Mouse (Mus musculus) liver, adult 2 months (tissue): Measurements from ENCODE around the gene Nol10. TPM values are rescaled to one million over a fixed set of nuclear protein-coding genes. Genes with fewer than 3 reads are reported as not detected.

ENCODE experiments used
- DNase-seq: peaks from one replicate; pipeline ENCODE4 v3.0.0-alpha.2; 2011; ENCODE audit warnings: low read depth, low spot score; ENCODE audit errors: extremely low read depth
- H3K27ac ChIP-seq: fragments of 200-500 bp; replicated peaks from 2 replicates; pipeline ENCODE4 v1.5.1; 2012; ENCODE audit warnings: low read depth, mild to moderate bottlenecking, control low read depth, inconsistent platforms, low read length; ENCODE audit not compliant: insufficient read depth
- H3K27me3 ChIP-seq: fragments of 200-500 bp; 2 replicates; pipeline ENCODE4 v1.6.1; 2012; ENCODE audit warnings: mild to moderate bottlenecking, moderate library complexity, low read length, inconsistent platforms; ENCODE audit not compliant: control insufficient read depth, insufficient read depth
- H3K36me3 ChIP-seq: fragments of 200-500 bp; 2 replicates; pipeline ENCODE4 v1.6.1; 2012; ENCODE audit warnings: low read length, inconsistent platforms; ENCODE audit not compliant: control insufficient read depth, insufficient read depth
- H3K4me1 ChIP-seq: fragments of 200-500 bp; 2 replicates; pipeline ENCODE4 v1.6.1; 2011; ENCODE audit warnings: low read length; ENCODE audit not compliant: control insufficient read depth, insufficient read depth
- H3K4me3 ChIP-seq: fragments of 200-500 bp; 2 replicates; pipeline ENCODE4 v1.5.1; 2011; ENCODE audit warnings: low read depth, mild to moderate bottlenecking, control low read depth, low read length, moderate library complexity; ENCODE audit not compliant: insufficient read depth
- H3K79me2 ChIP-seq: fragments of 200-500 bp; 2 replicates; pipeline ENCODE4 v1.6.1; 2012; ENCODE audit warnings: inconsistent platforms, mild to moderate bottlenecking, low read length, moderate library complexity; ENCODE audit not compliant: control insufficient read depth, insufficient read depth
- H3K9ac ChIP-seq: fragments of 200-500 bp; 2 replicates; pipeline ENCODE4 v1.6.1; 2012; ENCODE audit warnings: low read depth, mild to moderate bottlenecking, control low read depth, inconsistent platforms, low read length
- CTCF ChIP-seq: fragments of 200-500 bp; IDR thresholded peaks from 2 replicates; pipeline ENCODE4 v1.5.1; 2011; ENCODE audit warnings: low read depth, low read length, control low read depth
- POLR2A ChIP-seq: fragments of 200-500 bp; IDR thresholded peaks from 2 replicates; pipeline ENCODE4 v1.6.1; 2011; ENCODE audit warnings: low read length, control low read depth; ENCODE audit not compliant: insufficient read depth; ENCODE audit errors: extremely low read depth
- WGBS: fragments of 180-500 bp; shearing (Covaris S2); methylation state at CpG from one replicate; pipeline ENCODE4 v1.1.7; 2018; 5-methylcytosine and 5-hydroxymethylcytosine counted together
- polyA plus RNA-seq: library from polyadenylated mRNA; depleted of rRNA; stranded (reverse); fragments of >200 nt; gene quantifications from 2 replicates; pipeline ENCODE4 v1.2.3, GENCODE M21; 2012
- total RNA-seq: library from RNA; depleted of rRNA; stranded (reverse); fragments of >200 nt; gene quantifications from 2 replicates; pipeline ENCODE4 v1.2.3, GENCODE M21; 2014

Nol10 gene
- total and polyA plus RNA-seq, 2 experiments = 1.8 to 2.3 TPM

DNA sequence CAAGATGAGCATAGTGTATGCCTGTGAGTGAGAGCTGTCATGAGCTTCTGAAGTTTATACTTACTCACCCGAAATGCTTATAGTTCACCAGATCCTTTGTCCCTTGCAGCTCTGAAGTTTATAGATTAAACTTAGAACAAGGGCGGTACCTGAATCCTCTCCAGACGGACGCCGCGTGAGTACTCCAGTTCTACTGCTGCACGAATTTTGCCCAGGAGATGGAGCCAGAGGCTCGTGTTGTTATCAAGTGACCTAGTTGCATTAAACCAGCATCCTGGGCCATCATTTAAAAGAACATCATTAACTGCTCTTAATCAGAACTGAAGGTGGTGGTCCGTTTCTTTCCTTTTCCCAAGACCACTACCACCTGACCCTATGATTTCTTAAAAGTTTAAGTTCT lies 10.7 kb downstream of the Nol10 start:
- Histone ChIP-seq H3K4me3 (no peak overlapping the region), H3K27me3 (no peaks in the 10 kb centered on the region), H3K79me2 (no peaks in the 10 kb centered on the region), H3K9ac (no peak overlapping the region), H3K27ac (no peak overlapping the region), H3K4me1 (no peaks in the 10 kb centered on the region; the same call in 1 of the 2 replicates), H3K36me3 (peaks cover 49% of the 10 kb centered on the region)
- WGBS = 66% methylated on average over 9 of the region's 9 CpGs
- TF ChIP-seq CTCF (peak; percentile 47), POLR2A (no peak)
- peak; percentile 50 for DNase-seq

DNA sequence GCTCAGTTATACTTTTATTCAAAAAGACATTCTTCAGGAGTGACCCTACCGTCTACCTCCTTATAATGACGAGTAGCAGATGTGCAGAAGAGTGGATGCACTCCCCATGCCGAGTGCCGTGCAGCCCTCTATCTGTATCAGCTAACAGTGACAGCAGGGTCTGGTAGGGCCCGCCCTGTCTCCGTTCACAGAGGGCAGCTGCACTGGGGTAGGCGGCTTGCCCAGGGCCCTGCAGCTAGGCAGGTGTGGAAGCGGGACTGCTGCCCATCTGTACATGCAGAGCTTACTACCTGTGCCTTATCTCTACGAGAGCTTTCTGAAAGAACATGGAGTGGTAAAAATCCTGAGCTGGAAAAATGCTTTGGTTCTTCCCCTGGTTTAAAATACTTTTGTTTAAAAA lies 11.8 kb downstream of the Nol10 start:
- TF ChIP-seq CTCF (no peak), POLR2A (no peak)

DNA sequence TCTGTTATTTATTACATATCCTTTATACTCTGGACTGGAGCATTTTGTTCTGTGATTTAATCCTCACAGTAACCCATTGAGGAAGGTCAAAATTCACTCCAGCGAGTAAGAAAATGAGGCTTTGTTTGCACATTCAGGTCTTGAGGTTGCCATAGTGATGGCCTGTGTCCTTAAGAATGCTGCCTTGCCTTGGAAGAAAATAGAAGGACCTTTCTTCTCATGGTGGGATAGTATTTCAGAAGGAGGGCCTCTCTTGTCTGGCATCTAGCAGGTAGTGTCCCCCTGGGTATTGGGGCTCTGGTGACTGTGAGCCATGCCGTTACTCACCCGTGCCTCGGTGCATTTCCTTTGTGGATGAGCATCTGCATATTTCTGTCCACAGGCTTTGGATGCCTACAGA lies 12.4 kb downstream of the Nol10 start:
- Histone ChIP-seq H3K4me3 (no peak overlapping the region), H3K27ac (no peak overlapping the region), H3K79me2 (no peaks in the 10 kb centered on the region), H3K27me3 (no peaks in the 10 kb centered on the region), H3K9ac (no peak overlapping the region), H3K4me1 (no peaks in the 10 kb centered on the region; the same call in 1 of the 2 replicates), H3K36me3 (peaks cover 47% of the 10 kb centered on the region)
- TF ChIP-seq POLR2A = no peak
- no peak for TF ChIP-seq CTCF
- 93% methylated on average over 4 of the region's 4 CpGs for WGBS
- no peak for DNase-seq

More for the DNA sequence above, 11.8 kb downstream of the Nol10 start:
- Histone ChIP-seq H3K79me2 (no peaks in the 10 kb centered on the region), H3K36me3 (peaks cover 47% of the 10 kb centered on the region), H3K27ac (no peak overlapping the region), H3K9ac (no peak overlapping the region), H3K27me3 (no peaks in the 10 kb centered on the region), H3K4me3 (no peak overlapping the region), H3K4me1 (no peaks in the 10 kb centered on the region; the same call in 1 of the 2 replicates)
- DNase-seq = no peak
- 92% methylated on average over 9 of the region's 9 CpGs for WGBS

DNA sequence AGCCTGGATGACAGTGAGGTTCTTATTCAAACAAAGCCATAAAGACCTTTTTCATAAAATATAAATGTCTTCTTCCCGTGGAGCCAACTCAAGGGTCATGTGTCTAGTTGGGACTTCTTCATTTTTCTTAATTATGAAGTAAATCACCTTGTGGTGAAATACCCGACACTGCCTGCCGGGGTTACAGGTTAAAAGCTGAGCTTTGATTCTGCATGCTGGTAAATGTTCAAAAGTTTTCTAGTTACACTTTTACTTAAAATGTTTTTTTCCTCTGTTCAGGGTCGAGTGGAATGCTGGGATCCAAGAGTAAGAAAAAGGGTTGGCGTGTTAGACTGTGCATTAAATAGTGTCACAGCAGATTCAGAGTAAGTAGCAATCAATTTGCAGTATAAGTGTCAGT lies 14.1 kb downstream of the Nol10 start:
- Histone ChIP-seq H3K9ac (no peak overlapping the region), H3K79me2 (no peaks in the 10 kb centered on the region), H3K36me3 (peaks cover 46% of the 10 kb centered on the region), H3K4me1 (no peaks in the 10 kb centered on the region; the same call in 1 of the 2 replicates), H3K27ac (no peak overlapping the region), H3K4me3 (no peak overlapping the region), H3K27me3 (no peaks in the 10 kb centered on the region)
- TF ChIP-seq CTCF (no peak), POLR2A (no peak)
- no peak for DNase-seq
- 82% methylated on average over 5 of the region's 5 CpGs for WGBS

DNA sequence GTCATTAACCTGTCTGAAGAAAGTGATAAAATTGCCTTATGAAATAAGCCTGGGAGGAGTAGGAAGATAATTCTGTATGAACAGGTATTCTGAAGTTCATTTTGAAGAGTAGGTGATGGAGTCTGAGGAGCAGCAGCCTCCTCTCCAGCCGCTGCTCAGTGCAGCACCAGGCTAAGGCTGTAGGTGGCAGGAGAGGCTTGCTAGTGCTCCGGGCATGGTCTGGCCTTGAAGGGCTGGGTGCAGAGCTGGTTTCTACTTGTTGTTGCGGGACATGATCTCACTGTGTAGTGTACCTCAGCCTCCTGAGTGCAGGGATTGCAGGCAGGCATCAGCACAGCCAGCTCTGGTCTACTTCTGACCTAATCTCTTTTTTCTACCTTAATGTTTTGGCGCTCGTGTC lies 18.7 kb downstream of the Nol10 start:
- H3K36me3 ChIP-seq = peaks cover 39% of the 10 kb centered on the region
- no peak for DNase-seq

DNA sequence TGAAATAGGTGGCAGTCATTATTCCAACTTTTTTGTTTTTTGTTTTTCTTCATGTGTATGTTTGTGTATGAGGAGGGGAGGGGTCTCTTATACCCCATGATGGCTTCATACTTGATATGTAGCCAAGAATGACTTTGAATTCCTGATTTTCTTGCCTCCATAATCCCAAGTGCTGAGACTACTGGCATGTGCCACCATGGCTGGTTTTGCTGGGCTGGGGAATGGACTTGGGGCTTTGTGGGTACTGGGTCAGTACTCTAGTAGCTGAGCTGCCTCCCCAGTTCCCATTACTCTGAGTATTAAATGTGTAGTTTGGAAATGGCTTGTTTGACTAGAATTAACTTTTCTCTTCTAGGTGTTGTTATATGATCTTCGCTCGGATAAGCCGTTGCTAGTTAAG lies 20.9 kb downstream of the Nol10 start:
- Histone ChIP-seq H3K9ac (no peak overlapping the region), H3K79me2 (no peaks in the 10 kb centered on the region), H3K27me3 (no peaks in the 10 kb centered on the region), H3K36me3 (peaks cover 35% of the 10 kb centered on the region), H3K27ac (no peak overlapping the region), H3K4me1 (no peaks in the 10 kb centered on the region), H3K4me3 (no peak overlapping the region)
- no peak for TF ChIP-seq CTCF
- no peak for TF ChIP-seq POLR2A
- DNase-seq = no peak
- 97% methylated on average over 3 of the region's 3 CpGs for WGBS

More for the DNA sequence above, 18.7 kb downstream of the Nol10 start:
- Histone ChIP-seq H3K4me1 (no peaks in the 10 kb centered on the region), H3K9ac (no peak overlapping the region), H3K27ac (no peak overlapping the region), H3K79me2 (no peaks in the 10 kb centered on the region), H3K27me3 (no peaks in the 10 kb centered on the region), H3K4me3 (no peak overlapping the region)
- peak; percentile 89 for TF ChIP-seq CTCF
- TF ChIP-seq POLR2A = no peak
- WGBS = 65% methylated on average over 5 of the region's 5 CpGs
